Mouse (Mus musculus) hindbrain, embryonic 15.5 days (tissue): ENCODE measurements at regions not wholly inside any gene's neighbourhood (a gene's known extent, or its start where the extent isn't known, plus 50 kb on each side); places are given as distances from the start of the nearest gene placed in this dataset.

ENCODE experiments used
- ATAC-seq: fragments of 200-750 bp; cut with Nextera tagmentation; 2 replicates; pipeline ENCODE4 v1.8.0; 2017; ENCODE audit warnings: low read depth, moderate number of reproducible peaks, moderate TSS enrichment; ENCODE audit not compliant: low FRiP score
- H3K27ac ChIP-seq: fragments of 300-500 bp; sonication (generic); replicated peaks from 2 replicates; pipeline ENCODE4 v1.5.1; 2015; ENCODE audit warnings: mild to moderate bottlenecking, inconsistent platforms
- H3K27me3 ChIP-seq: fragments of 300-500 bp; sonication (generic); 2 replicates; pipeline ENCODE4 v1.6.1; 2015; ENCODE audit warnings: control low read depth, inconsistent platforms
- H3K36me3 ChIP-seq: fragments of 300-500 bp; sonication (generic); 2 replicates; pipeline ENCODE4 v1.6.1; 2015; ENCODE audit warnings: control low read depth, inconsistent platforms
- H3K4me1 ChIP-seq: fragments of 300-500 bp; sonication (generic); replicated peaks from 2 replicates; pipeline ENCODE4 v1.6.1; 2015; ENCODE audit warnings: control low read depth, inconsistent platforms
- H3K4me2 ChIP-seq: fragments of 300-500 bp; sonication (generic); 2 replicates; pipeline ENCODE4 v1.6.1; 2015; ENCODE audit warnings: moderate library complexity, mild to moderate bottlenecking, inconsistent platforms
- H3K4me3 ChIP-seq: fragments of 300-500 bp; sonication (generic); 2 replicates; pipeline ENCODE4 v1.5.1; 2015; ENCODE audit warnings: mild to moderate bottlenecking, inconsistent platforms
- H3K9ac ChIP-seq: fragments of 300-500 bp; sonication (generic); 2 replicates; pipeline ENCODE4 v1.6.1; 2015; ENCODE audit warnings: inconsistent platforms
- H3K9me3 ChIP-seq: fragments of 300-500 bp; sonication (generic); 2 replicates; pipeline ENCODE4 v1.6.1; 2016; ENCODE audit warnings: control low read depth, inconsistent platforms
- WGBS: fragments of 180-500 bp; shearing (Covaris S2); methylation state at CpG from one replicate; pipeline ENCODE4 v1.1.7; 2015; 5-methylcytosine and 5-hydroxymethylcytosine counted together

DNA sequence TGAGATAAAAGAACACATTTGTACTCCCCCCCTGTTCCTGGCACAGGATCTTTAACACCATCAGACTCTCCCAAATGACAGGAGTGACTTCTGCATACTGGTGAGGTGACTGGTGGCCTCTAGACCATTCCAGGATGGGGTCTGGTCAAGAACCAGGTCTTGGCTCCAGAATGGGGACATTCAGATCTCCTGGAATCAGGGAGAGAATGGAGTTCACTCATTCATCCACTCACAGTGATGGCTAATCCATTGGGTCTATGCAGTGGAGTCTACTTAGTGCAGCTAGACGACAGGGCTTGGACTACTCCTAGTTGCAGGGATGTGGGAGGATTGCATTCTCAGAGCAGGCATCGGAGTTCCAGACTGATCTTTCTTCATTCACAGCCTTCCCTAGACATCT lies 451.0 kb downstream of the Rps24 start:
- no peaks in the 10 kb centered on the region for H3K36me3 ChIP-seq
- 90% methylated on average over 2 of the region's 2 CpGs for WGBS
- H3K4me3 ChIP-seq = no peak overlapping the region
- no peaks in the 10 kb centered on the region for H3K27me3 ChIP-seq
- H3K4me2 ChIP-seq = no peak overlapping the region
- H3K4me1 ChIP-seq = peaks cover 11% of the 10 kb centered on the region
- H3K27ac ChIP-seq = no peak overlapping the region
- no peak overlapping the region for H3K9ac ChIP-seq
- H3K9me3 ChIP-seq = no peaks in the 10 kb centered on the region
- ATAC-seq = no peak

DNA sequence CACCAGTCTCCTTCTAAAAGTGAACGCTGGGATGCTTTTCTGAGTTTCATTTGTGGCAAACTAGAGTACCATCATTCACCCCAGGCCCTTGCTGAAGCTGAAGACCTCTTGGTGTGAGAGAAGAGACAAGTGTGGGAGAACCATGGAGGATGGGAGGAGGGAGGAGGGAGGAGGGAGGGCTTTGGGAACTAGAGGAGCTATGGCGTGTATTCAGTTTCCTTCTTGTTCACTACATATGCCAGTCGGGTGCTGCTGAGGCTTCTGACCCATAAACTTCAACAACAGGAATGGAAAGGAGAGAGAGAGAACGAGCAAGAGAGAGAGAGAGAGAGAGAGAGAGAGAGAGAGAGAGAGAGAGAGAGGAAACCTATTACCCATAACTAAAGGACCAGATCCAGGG lies 452.1 kb downstream of the Rps24 start:
- ATAC-seq = no peak
- H3K27ac ChIP-seq = peak overlapping the region; percentile 65
- H3K4me1 ChIP-seq = peaks cover 11% of the 10 kb centered on the region
- no peaks in the 10 kb centered on the region for H3K9me3 ChIP-seq
- no peaks in the 10 kb centered on the region for H3K27me3 ChIP-seq
- no peak overlapping the region for H3K4me2 ChIP-seq
- WGBS = 70% methylated on average over 4 of the region's 4 CpGs
- H3K4me3 ChIP-seq = no peak overlapping the region
- H3K9ac ChIP-seq = no peak overlapping the region
- H3K36me3 ChIP-seq = no peaks in the 10 kb centered on the region

DNA sequence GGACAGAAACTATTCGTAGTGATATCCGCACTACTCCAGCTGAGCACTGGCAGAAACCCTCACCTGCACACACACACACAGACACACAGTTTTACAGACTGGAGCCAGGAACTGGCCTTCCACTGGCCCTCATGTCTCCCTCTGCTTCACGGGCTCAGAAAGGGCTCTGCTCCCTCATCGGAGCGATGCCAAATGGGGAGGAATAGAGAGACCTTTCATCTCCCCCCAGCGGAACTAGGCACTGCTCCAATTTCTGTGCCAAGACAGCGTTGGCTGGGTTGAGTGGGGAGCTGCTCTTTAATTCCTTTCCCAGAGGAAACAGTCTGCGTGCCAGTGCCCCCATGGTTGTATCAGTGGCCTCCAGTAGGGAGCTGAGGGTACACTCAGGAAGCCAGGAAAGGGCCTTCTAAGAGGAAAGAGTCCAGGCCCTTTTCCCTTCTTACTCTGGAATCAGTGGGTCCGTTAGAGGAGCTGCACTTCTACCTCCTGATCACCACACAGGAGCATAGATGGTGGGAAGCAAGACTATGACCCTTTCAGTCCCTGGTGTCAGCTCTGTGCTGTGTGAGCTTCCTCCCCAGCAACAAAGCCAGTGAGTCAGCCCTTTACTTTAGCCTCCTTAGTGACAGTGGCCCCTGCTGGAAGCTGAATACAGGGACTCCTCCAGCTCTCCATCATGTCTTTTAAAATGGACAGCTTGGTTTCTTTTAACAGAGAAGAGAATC lies 452.7 kb downstream of the Rps24 start:
- no peaks in the 10 kb centered on the region for H3K9me3 ChIP-seq
- H3K4me2 ChIP-seq = no peak overlapping the region
- peaks cover 11% of the 10 kb centered on the region for H3K4me1 ChIP-seq
- H3K27me3 ChIP-seq = no peaks in the 10 kb centered on the region
- peak; percentile 92 for ATAC-seq
- H3K4me3 ChIP-seq = no peak overlapping the region
- WGBS = 42% methylated on average over 9 of the region's 9 CpGs
- H3K27ac ChIP-seq = peak overlapping the region; percentile 65
- H3K36me3 ChIP-seq = no peaks in the 10 kb centered on the region
- no peak overlapping the region for H3K9ac ChIP-seq

DNA sequence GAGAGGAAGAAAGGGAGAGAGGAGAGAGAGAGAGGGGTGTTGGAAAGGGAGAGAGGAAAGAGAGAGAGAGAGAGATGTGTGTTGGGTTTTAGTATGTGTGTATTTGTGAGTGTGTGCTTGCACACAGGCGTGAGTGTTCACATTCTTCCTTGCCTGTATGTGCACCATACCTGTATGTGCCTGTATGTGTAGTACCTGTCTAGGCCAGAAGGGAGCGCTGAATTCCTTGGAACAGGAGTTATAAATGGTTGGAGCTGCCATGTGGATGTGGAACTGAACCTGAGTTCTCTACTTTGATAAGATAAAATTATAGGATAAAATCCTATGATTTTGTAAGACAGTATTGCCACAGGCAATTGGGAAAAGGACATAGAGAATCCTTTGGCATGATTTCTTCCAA lies 458.8 kb downstream of the Rps24 start:
- ATAC-seq = no peak

DNA sequence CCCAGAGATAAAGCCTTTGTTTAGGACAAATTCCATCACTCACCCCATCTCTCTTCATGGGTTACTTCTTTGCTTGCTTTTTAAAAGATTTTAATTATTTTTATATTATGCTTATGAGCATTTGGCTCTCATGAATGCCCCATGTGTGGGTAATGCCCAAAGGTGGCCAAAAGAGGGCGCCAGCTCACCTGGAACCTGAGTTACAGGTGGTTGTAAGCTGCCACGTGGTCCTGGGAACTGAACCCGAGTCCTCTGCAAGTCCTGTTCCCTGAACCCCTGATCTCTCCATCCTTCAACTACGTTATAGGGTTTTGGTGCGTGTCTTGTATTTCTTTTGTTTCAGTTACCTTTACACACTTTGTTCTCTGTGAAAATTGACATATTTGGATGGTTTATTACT lies 460.2 kb downstream of the Rps24 start:
- Histone ChIP-seq H3K4me2 (no peak overlapping the region), H3K27me3 (no peaks in the 10 kb centered on the region), H3K9ac (no peak overlapping the region), H3K36me3 (no peaks in the 10 kb centered on the region), H3K4me1 (no peaks in the 10 kb centered on the region), H3K4me3 (no peak overlapping the region), H3K9me3 (no peaks in the 10 kb centered on the region), H3K27ac (no peak overlapping the region)
- whole genome bisulfite sequencing = 84% methylated on average over 5 of the region's 5 CpGs
- ATAC-seq = no peak

More for the DNA sequence above, 458.8 kb downstream of the Rps24 start:
- Histone ChIP-seq H3K4me2 (no peak overlapping the region), H3K27ac (no peak overlapping the region), H3K4me3 (no peak overlapping the region), H3K36me3 (no peaks in the 10 kb centered on the region), H3K27me3 (no peaks in the 10 kb centered on the region), H3K4me1 (no peaks in the 10 kb centered on the region), H3K9me3 (no peaks in the 10 kb centered on the region), H3K9ac (no peak overlapping the region)
- 51% methylated on average over 2 of the region's 2 CpGs for WGBS

DNA sequence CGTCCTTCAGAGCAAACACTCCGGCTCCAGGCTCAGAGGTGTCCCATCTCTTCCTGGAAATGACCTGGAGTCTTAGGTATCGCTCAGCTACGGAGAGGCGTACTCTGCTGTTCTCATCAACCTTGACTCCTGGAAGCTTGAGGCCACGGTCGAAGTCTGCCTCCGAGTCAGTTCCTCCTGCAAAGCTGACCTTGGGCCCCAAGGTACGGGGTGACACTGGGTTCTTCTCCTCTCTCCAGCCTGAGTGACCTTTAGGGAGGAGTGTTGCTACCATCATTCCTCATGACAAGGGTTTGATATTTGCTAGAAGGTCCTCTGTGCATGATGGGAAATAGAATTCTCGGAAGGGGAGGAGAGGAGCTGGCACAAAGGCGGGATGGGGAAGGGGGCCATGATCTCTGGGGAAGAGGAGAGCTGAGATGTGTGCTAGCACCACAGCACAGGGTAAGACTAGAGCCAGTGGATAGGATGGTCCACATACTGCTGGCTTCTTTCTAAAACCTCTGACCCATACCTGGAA lies 469.0 kb downstream of the Rps24 start:
- Histone ChIP-seq H3K9me3 (no peaks in the 10 kb centered on the region), H3K4me2 (no peak overlapping the region), H3K4me1 (peaks cover 17% of the 10 kb centered on the region), H3K4me3 (no peak overlapping the region), H3K9ac (no peak overlapping the region), H3K27me3 (no peaks in the 10 kb centered on the region), H3K27ac (no peak overlapping the region), H3K36me3 (no peaks in the 10 kb centered on the region)
- 90% methylated on average over 11 of the region's 11 CpGs for WGBS
- ATAC-seq = no peak

DNA sequence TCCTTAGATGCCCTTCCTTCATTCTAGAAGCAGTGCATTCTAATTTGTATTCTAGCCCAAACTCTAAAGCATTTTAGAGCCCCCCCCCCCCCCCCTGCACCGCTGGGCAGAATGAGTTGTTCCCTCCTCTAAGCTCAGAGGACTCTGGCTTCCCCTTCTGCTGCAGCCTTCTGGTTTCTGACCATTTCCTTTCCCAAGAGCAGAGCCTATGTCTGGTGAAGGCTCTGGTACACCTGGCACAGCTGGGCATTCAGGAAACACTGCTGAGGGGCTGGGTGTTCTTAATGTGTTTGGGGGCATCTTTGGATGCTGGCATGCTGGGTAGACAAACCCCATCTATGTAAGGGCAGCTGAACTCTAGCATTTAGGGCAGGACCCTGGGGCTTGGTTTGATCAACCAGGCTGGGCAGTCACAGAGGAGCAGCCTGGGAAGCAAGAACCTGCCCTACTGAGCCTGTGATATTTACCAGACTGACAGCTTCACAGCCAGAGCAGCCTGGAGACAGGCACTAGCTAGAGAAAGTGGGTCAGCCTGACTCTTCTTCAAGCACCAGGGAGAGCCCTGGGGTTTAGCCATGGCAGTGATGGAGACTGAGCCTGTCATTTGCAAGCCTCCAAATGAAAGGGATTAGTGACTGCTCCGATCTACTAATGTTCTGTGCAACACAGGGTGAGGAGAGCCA lies 469.7 kb downstream of the Rps24 start:
- no peak for ATAC-seq
- 52% methylated on average over 2 of the region's 2 CpGs for WGBS

DNA sequence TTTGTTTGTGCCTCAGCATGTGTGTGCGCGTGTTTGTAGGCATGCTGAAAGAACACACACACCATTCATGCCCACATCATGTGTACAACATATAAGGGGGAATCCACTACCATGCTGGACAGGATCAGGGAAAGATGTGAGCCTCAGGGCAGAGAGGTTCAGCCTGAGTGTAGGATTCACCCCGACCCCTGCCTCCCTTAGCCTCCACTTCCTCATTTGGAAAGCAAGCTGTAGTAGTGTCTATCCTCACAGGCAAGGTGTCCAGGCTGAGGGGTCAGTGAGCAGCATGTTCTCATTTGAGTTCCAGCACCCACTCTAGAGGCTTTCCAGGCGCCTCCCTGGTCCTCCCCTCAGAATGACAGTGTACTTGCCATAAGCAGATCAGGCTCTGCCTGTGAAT lies 470.5 kb downstream of the Rps24 start:
- H3K4me3 ChIP-seq = no peak overlapping the region
- no peak for ATAC-seq
- H3K27me3 ChIP-seq = no peaks in the 10 kb centered on the region
- H3K36me3 ChIP-seq = no peaks in the 10 kb centered on the region
- no peaks in the 10 kb centered on the region for H3K9me3 ChIP-seq
- peaks cover 20% of the 10 kb centered on the region for H3K4me1 ChIP-seq
- H3K9ac ChIP-seq = no peak overlapping the region
- no peak overlapping the region for H3K27ac ChIP-seq
- WGBS = 85% methylated on average over 4 of the region's 4 CpGs
- no peak overlapping the region for H3K4me2 ChIP-seq

More for the DNA sequence above, 469.7 kb downstream of the Rps24 start:
- H3K9ac ChIP-seq = no peak overlapping the region
- no peak overlapping the region for H3K4me3 ChIP-seq
- H3K27ac ChIP-seq = peak overlapping the region; percentile 45; the same call in 1 of the 2 replicates
- no peak overlapping the region for H3K4me2 ChIP-seq
- H3K36me3 ChIP-seq = no peaks in the 10 kb centered on the region
- H3K4me1 ChIP-seq = peaks cover 20% of the 10 kb centered on the region
- no peaks in the 10 kb centered on the region for H3K27me3 ChIP-seq
- H3K9me3 ChIP-seq = no peaks in the 10 kb centered on the region

DNA sequence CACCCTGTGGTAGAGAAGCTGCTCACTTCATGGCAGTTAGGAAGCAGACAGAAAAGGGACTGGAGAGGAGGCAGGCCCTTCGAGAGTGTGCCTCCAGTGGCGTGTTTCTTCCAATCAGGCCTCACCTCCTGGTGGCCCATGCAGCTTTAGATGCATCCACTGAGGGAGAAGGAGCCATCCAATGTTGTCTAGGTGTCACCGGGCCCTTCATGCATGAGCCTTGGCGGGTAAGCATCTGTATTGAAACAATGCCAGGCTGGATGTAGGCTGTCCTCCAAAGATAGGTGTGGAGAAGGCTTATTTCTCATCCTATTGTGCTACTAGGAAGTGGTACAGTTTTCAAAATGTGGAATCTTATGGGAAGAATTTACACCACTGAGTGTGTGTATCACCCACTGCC lies 471.9 kb downstream of the Rps24 start:
- Histone ChIP-seq H3K4me1 (peaks cover 20% of the 10 kb centered on the region), H3K4me2 (no peak overlapping the region), H3K27ac (no peak overlapping the region), H3K27me3 (no peaks in the 10 kb centered on the region), H3K9ac (no peak overlapping the region), H3K9me3 (no peaks in the 10 kb centered on the region), H3K4me3 (no peak overlapping the region), H3K36me3 (no peaks in the 10 kb centered on the region)
- 80% methylated on average over 4 of the region's 4 CpGs for WGBS
- no peak for ATAC-seq

DNA sequence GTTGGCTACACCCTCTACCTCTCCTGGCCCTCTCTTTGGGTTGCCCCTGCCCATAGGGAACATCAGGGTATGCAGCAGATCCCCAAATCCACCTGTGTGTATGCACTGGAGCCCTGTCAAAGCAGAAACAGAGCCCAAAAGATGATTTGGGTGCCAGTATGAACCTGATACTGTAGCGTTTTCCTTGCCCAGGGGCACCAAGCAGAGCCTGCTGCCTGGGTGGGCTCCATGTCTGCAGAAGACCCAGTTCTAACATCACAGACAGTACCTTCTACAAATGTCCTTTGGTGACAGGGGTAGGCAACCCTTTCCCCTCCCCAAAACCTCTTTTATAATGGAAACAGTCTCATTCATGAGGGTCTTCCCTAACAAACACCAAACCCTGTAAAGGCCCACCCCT lies 472.5 kb downstream of the Rps24 start:
- Histone ChIP-seq H3K36me3 (no peaks in the 10 kb centered on the region), H3K9ac (no peak overlapping the region), H3K27ac (0 out of 2 replicates have a peak overlapping the region, but pooled peaks have one; percentile 39), H3K27me3 (no peaks in the 10 kb centered on the region), H3K9me3 (no peaks in the 10 kb centered on the region), H3K4me1 (peaks cover 20% of the 10 kb centered on the region), H3K4me2 (no peak overlapping the region), H3K4me3 (no peak overlapping the region)
- no peak for ATAC-seq
- WGBS = 70% methylated on average over 1 of the region's 1 CpGs

DNA sequence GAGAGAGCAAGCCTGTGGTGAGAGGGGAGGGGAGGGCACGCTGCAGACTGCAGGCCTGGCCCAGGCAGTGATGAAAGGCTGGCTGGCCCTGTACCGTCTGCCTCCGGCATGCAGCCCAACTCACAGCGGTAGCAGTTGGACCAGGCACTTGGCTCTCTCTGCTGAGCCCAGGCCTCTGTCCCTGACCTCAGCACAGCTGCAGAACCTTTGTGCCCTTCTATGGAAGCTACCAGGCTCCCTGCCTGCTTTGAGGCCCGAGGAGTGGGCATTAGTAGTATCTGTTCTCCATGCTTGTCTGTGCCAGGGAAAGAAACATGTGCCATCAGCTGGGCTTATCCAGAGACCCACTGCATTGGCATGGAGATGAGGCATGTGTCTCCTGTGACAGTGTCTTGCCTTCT lies 473.2 kb downstream of the Rps24 start:
- Histone ChIP-seq H3K4me1 (peaks cover 20% of the 10 kb centered on the region), H3K36me3 (no peaks in the 10 kb centered on the region), H3K27me3 (no peaks in the 10 kb centered on the region), H3K4me3 (no peak overlapping the region), H3K4me2 (no peak overlapping the region), H3K9me3 (no peaks in the 10 kb centered on the region), H3K27ac (peak overlapping the region; percentile 47), H3K9ac (no peak overlapping the region)
- ATAC-seq = peak; percentile 85
- WGBS = 27% methylated on average over 5 of the region's 5 CpGs

DNA sequence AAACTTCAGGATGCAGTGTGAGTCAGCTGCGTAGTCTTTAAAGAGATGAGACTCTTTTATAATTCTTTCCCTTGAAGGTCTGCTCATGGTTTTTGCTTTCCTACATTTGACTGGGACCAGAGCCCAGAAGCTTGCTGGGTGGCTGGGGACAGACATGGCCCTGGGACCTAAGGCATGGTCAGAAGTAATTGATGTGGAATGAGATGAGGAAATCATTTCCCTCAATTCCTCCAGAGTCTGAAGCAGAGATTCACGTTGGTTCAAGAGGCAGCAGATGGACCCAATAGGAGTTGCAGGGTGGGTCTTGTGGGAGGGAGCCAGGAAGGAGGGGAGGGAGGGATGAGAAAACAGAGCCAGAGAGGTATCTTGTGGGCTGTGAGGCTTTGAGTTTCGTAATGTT lies 473.9 kb downstream of the Rps24 start:
- Histone ChIP-seq H3K27ac (peak overlapping the region; percentile 47; the same call in 1 of the 2 replicates), H3K9ac (no peak overlapping the region), H3K4me1 (peaks cover 20% of the 10 kb centered on the region), H3K36me3 (no peaks in the 10 kb centered on the region), H3K4me3 (no peak overlapping the region), H3K4me2 (no peak overlapping the region), H3K9me3 (no peaks in the 10 kb centered on the region), H3K27me3 (no peaks in the 10 kb centered on the region)
- ATAC-seq = no peak
- 63% methylated on average over 3 of the region's 3 CpGs for WGBS
